ENCODE assay signal across 9 mouse cellular contexts in the genomic region with DNA sequence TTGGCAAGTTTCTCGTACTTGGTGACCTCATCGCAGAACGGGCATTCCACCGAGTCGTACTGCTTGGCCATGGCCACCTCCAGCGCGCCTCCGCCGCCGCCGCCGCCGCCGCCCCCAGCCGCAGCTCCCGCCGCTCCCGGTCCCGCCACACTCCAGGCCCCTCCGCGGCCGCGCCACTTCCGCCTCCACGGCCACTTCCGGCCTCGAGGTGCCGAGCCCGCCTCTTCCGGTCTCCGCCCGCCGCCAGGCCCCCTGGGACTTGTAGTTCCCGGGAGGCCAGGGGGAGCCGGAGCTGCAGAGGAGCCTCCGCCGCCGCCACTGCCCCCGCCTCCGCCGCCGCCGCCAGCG. TPM values are rescaled to one million over a fixed set of nuclear protein-coding genes. Genes with fewer than 3 reads are reported as not detected.
DNase-seq lines count a peak whose midpoint lies in the region; ATAC-seq and TF ChIP-seq lines count a peak whose summit lies in the region.
"Had no signal": no experiment of that assay in that cellular context is flagged by ENCODE, and none has a peak within 500 bp of the region (broad histone marks: within the 10 kb centered on the region; RNA-seq: fewer than 3 reads in every experiment).

No protein-coding gene starts in this region.

- peaks cover 2% of the 10 kb centered on the region; the same call in 1 of the 2 replicates for H3K27me3 ChIP-seq in erythroblast, embryonic 14.5 days (ENCODE audit: control insufficient read depth)
- no peaks in the 10 kb centered on the region for H3K27me3 ChIP-seq in heart, embryonic 12.5 days (replicated peaks)
- no peaks in the 10 kb centered on the region for H3K27me3 ChIP-seq in kidney, postnatal 0 days (ENCODE audit: insufficient read depth, low read length)
- H3K27me3 ChIP-seq in liver, embryonic 15.5 days: no peaks in the 10 kb centered on the region
- no peaks in the 10 kb centered on the region for H3K27me3 ChIP-seq in neural tube, embryonic 11.5 days (ENCODE audit: control insufficient read depth, insufficient read depth, low read length)
- H3K27me3 ChIP-seq in testis, adult 2 months (ENCODE audit: control insufficient read depth, insufficient read depth, low read length): no peaks in the 10 kb centered on the region

- under 1% methylated on average over 28 of the region's 44 CpGs for WGBS in heart, embryonic 12.5 days
- 0% methylated on average over 43 of the region's 44 CpGs for WGBS in kidney, postnatal 0 days
- WGBS in liver, embryonic 15.5 days (ENCODE audit: insufficient replicate concordance): under 1% methylated on average over 44 of the region's 44 CpGs
- WGBS in neural tube, embryonic 11.5 days: 0% methylated on average over 26 of the region's 44 CpGs

- H3K27ac ChIP-seq in heart, embryonic 12.5 days (ENCODE audit: poor library complexity, severe bottlenecking): peak overlapping the region; percentile 94
- H3K27ac ChIP-seq in kidney, postnatal 0 days: peak overlapping the region; percentile 98
- peak overlapping the region; percentile 94 for H3K27ac ChIP-seq in liver, embryonic 15.5 days (replicated peaks)
- H3K27ac ChIP-seq in neural tube, embryonic 11.5 days (ENCODE audit: low read depth, low read length): peak overlapping the region; percentile 98
- peak overlapping the region; percentile 92 for H3K27ac ChIP-seq in testis, adult 2 months (ENCODE audit: control insufficient read depth, insufficient read depth, low read depth, low read length)

- H3K9me3 ChIP-seq in erythroblast, embryonic 14.5 days (ENCODE audit: control insufficient read depth, low read length): no peaks in the 10 kb centered on the region
- H3K9me3 ChIP-seq in heart, embryonic 12.5 days (replicated peaks): no peaks in the 10 kb centered on the region
- H3K9me3 ChIP-seq in kidney, postnatal 0 days (replicated peaks; ENCODE audit: low read length): no peaks in the 10 kb centered on the region
- H3K9me3 ChIP-seq in liver, embryonic 15.5 days (replicated peaks): no peaks in the 10 kb centered on the region
- H3K9me3 ChIP-seq in neural tube, embryonic 11.5 days (ENCODE audit: control insufficient read depth, low read length): no peaks in the 10 kb centered on the region

- H3K4me3 ChIP-seq in erythroblast, embryonic 14.5 days (replicated peaks): peak overlapping the region; percentile 92
- peak overlapping the region; percentile 93 for H3K4me3 ChIP-seq in heart, embryonic 12.5 days
- peak overlapping the region; percentile 87 for H3K4me3 ChIP-seq in kidney, postnatal 0 days (replicated peaks; ENCODE audit: low read depth, low read length)
- peak overlapping the region; percentile 94 for H3K4me3 ChIP-seq in liver, embryonic 15.5 days (replicated peaks)
- H3K4me3 ChIP-seq in neural tube, embryonic 11.5 days (ENCODE audit: low read depth, low read length): peak overlapping the region; percentile 90
- peak overlapping the region; percentile 89 for H3K4me3 ChIP-seq in testis, adult 2 months (ENCODE audit: control insufficient read depth, low read depth, low read length)

- peak; percentile 64 for ATAC-seq in CD4-positive, CD25-positive, alpha-beta regulatory T cell, adult 4 months
- ATAC-seq in heart, embryonic 12.5 days (ENCODE audit: insufficient number of reproducible peaks, low FRiP score): peak; percentile 90
- peak; percentile 88 for ATAC-seq in kidney, postnatal 0 days (replicated peaks; ENCODE audit: low FRiP score, low read depth)
- peak; percentile 88 for ATAC-seq in liver, embryonic 15.5 days (ENCODE audit: insufficient read depth)
- ATAC-seq in neural tube, embryonic 11.5 days (ENCODE audit: insufficient read depth, low FRiP score, low TSS enrichment): peak; percentile 89

- H3K4me2 ChIP-seq in heart, embryonic 12.5 days: peak overlapping the region; percentile 80
- peak overlapping the region; percentile 81 for H3K4me2 ChIP-seq in kidney, postnatal 0 days (ENCODE audit: low read length)
- peak overlapping the region; percentile 94 for H3K4me2 ChIP-seq in liver, embryonic 15.5 days
- H3K4me2 ChIP-seq in neural tube, embryonic 11.5 days (ENCODE audit: low read depth): peak overlapping the region; percentile 78

- peak; percentile 62; the same call in 1 of the 2 replicates for TF ChIP-seq POLR2A in brain, embryonic 14.5 days (IDR thresholded peaks at IDR 0.05; ENCODE audit: borderline replicate concordance, extremely low read depth, insufficient read depth, insufficient read length, poor library complexity, severe bottlenecking)
- TF ChIP-seq POLR2A in testis, adult 2 months (IDR thresholded peaks at IDR 0.05; ENCODE audit: control insufficient read depth, low read depth, low read length): no peak; the same call in 1 of the 2 replicates

- peaks cover 45% of the 10 kb centered on the region for H3K4me1 ChIP-seq in erythroblast, embryonic 14.5 days (ENCODE audit: control insufficient read depth)
- H3K4me1 ChIP-seq in heart, embryonic 12.5 days (replicated peaks): peaks cover 35% of the 10 kb centered on the region
- peaks cover 4% of the 10 kb centered on the region for H3K4me1 ChIP-seq in kidney, postnatal 0 days (replicated peaks; ENCODE audit: insufficient read depth, low read length)
- H3K4me1 ChIP-seq in liver, embryonic 15.5 days (replicated peaks): peaks cover 54% of the 10 kb centered on the region
- H3K4me1 ChIP-seq in neural tube, embryonic 11.5 days (ENCODE audit: control insufficient read depth, insufficient read depth, low read length): peaks cover 12% of the 10 kb centered on the region
- H3K4me1 ChIP-seq in testis, adult 2 months (ENCODE audit: control insufficient read depth, insufficient read depth, low read length): peaks cover 19% of the 10 kb centered on the region

- peak; percentile 97 for DNase-seq in brain, embryonic 14.5 days (ENCODE audit: low read depth)
- peak; percentile 95 for DNase-seq in kidney, postnatal 0 days (ENCODE audit: low spot score)
- peak; percentile 96 for DNase-seq in neural tube, embryonic 11.5 days (ENCODE audit: low spot score)

- no peak for TF ChIP-seq CTCF in brain, embryonic 14.5 days (IDR thresholded peaks at IDR 0.05; ENCODE audit: borderline replicate concordance, extremely low read depth, insufficient read depth, insufficient read length)
- no peak for TF ChIP-seq CTCF in kidney, postnatal 0 days (IDR thresholded peaks at IDR 0.05; ENCODE audit: low read depth)
- TF ChIP-seq CTCF in testis, adult 2 months (IDR thresholded peaks at IDR 0.05; ENCODE audit: control insufficient read depth, insufficient read depth, insufficient replicate concordance, low read depth, low read length): no peak

- peak overlapping the region; percentile 77 for H3K9ac ChIP-seq in heart, embryonic 12.5 days
- peak overlapping the region; percentile 91 for H3K9ac ChIP-seq in kidney, postnatal 0 days (ENCODE audit: low read depth, low read length)
- peak overlapping the region; percentile 90 for H3K9ac ChIP-seq in liver, embryonic 15.5 days
- H3K9ac ChIP-seq in neural tube, embryonic 11.5 days (ENCODE audit: low read length): peak overlapping the region; percentile 91

- peaks cover 41% of the 10 kb centered on the region for H3K36me3 ChIP-seq in erythroblast, embryonic 14.5 days (ENCODE audit: control insufficient read depth)
- peaks cover 40% of the 10 kb centered on the region for H3K36me3 ChIP-seq in heart, embryonic 12.5 days
- peaks cover 23% of the 10 kb centered on the region for H3K36me3 ChIP-seq in kidney, postnatal 0 days (ENCODE audit: insufficient read depth, low read length)
- peaks cover 41% of the 10 kb centered on the region for H3K36me3 ChIP-seq in liver, embryonic 15.5 days (replicated peaks)
- H3K36me3 ChIP-seq in neural tube, embryonic 11.5 days (ENCODE audit: control insufficient read depth, insufficient read depth, low read length): peaks cover 14% of the 10 kb centered on the region
- H3K36me3 ChIP-seq in testis, adult 2 months (ENCODE audit: control insufficient read depth, insufficient read depth, low read length): peaks cover 10% of the 10 kb centered on the region

RNA-seq across cellular contexts. Expression of gene Cdk9, which starts 0.3 kb away (rescaled TPM):
- 10 to 100 TPM; 16.3 to 22.9 TPM for polyA plus RNA-seq in CD4-positive, CD25-positive, alpha-beta regulatory T cell, adult 4 months (2017; shearing (Covaris generic))
- polyA plus RNA-seq in brain, embryonic 14.5 days (2012; rRNA removed): 197 and 278 TPM in 2 replicates
- 6.1 and 10.2 TPM in 2 replicates for polyA plus RNA-seq in erythroblast, embryonic 14.5 days (2012)
- polyA plus RNA-seq in heart, embryonic 12.5 days (2016; fragmentation: Nextera tagmentation; extraction: Ambion mirVana): 67.5 and 73.3 TPM in 2 replicates
- polyA plus RNA-seq in kidney, postnatal 0 days (2015; fragmentation: Nextera tagmentation; extraction: Ambion mirVana): 87.4 and 90.6 TPM in 2 replicates
- 48.3 and 49.6 TPM in 2 replicates for polyA plus RNA-seq in liver, embryonic 15.5 days (2015; fragmentation: Nextera tagmentation; extraction: Ambion mirVana)
- 82.4 and 84.6 TPM in 2 replicates for polyA plus RNA-seq in neural tube, embryonic 11.5 days (2014; fragmentation: Nextera tagmentation; extraction: Ambion mirVana)
- polyA plus RNA-seq in testis, adult 2 months (2012; rRNA removed): 105 and 121 TPM in 2 replicates

RNA-seq across cellular contexts. Expression of gene Sh2d3c, which starts 8.3 kb away (rescaled TPM):
- polyA plus RNA-seq in CD4-positive, CD25-positive, alpha-beta regulatory T cell, adult 4 months (2017; shearing (Covaris generic)): 10 to 100 TPM; 54.0 to 90.6 TPM
- polyA plus RNA-seq in brain, embryonic 14.5 days (2012; rRNA removed): 47.8 and 60.6 TPM in 2 replicates
- 0.04 and 0.06 TPM in 2 replicates for polyA plus RNA-seq in erythroblast, embryonic 14.5 days (2012)
- 35.4 and 36.0 TPM in 2 replicates for polyA plus RNA-seq in heart, embryonic 12.5 days (2016; fragmentation: Nextera tagmentation; extraction: Ambion mirVana)
- 31.1 and 31.3 TPM in 2 replicates for polyA plus RNA-seq in kidney, postnatal 0 days (2015; fragmentation: Nextera tagmentation; extraction: Ambion mirVana)
- polyA plus RNA-seq in liver, embryonic 15.5 days (2015; fragmentation: Nextera tagmentation; extraction: Ambion mirVana): 7.0 and 8.3 TPM in 2 replicates
- polyA plus RNA-seq in neural tube, embryonic 11.5 days (2014; fragmentation: Nextera tagmentation; extraction: Ambion mirVana): 30.6 TPM in 2 replicates
- polyA plus RNA-seq in testis, adult 2 months (2012; rRNA removed): 1.9 and 2.3 TPM in 2 replicates

RNA-seq across cellular contexts. Expression of gene Fpgs, which starts 8.6 kb away (rescaled TPM):
- 10 to 100 TPM in 1 of 2 experiments, 1 to 10 TPM in 1; 9.4 to 12.5 TPM for polyA plus RNA-seq in CD4-positive, CD25-positive, alpha-beta regulatory T cell, adult 4 months (2017; shearing (Covaris generic))
- 33.7 and 45.7 TPM in 2 replicates for polyA plus RNA-seq in brain, embryonic 14.5 days (2012; rRNA removed)
- polyA plus RNA-seq in erythroblast, embryonic 14.5 days (2012): 1.0 and 1.2 TPM in 2 replicates
- 18.7 and 20.3 TPM in 2 replicates for polyA plus RNA-seq in heart, embryonic 12.5 days (2016; fragmentation: Nextera tagmentation; extraction: Ambion mirVana)
- polyA plus RNA-seq in kidney, postnatal 0 days (2015; fragmentation: Nextera tagmentation; extraction: Ambion mirVana): 36.1 and 36.2 TPM in 2 replicates
- 41.2 and 51.2 TPM in 2 replicates for polyA plus RNA-seq in liver, embryonic 15.5 days (2015; fragmentation: Nextera tagmentation; extraction: Ambion mirVana)
- 18.0 and 19.4 TPM in 2 replicates for polyA plus RNA-seq in neural tube, embryonic 11.5 days (2014; fragmentation: Nextera tagmentation; extraction: Ambion mirVana)
- 39.4 and 45.3 TPM in 2 replicates for polyA plus RNA-seq in testis, adult 2 months (2012; rRNA removed)

RNA-seq across cellular contexts. Expression of gene 6330409D20Rik, which starts 28.3 kb away (rescaled TPM):
- polyA plus RNA-seq in CD4-positive, CD25-positive, alpha-beta regulatory T cell, adult 4 months (2017; shearing (Covaris generic)): under 1 TPM in 1 of 2 experiments, not detected in 1; 0.58 TPM
- polyA plus RNA-seq in brain, embryonic 14.5 days (2012; rRNA removed): 4.4 and 4.8 TPM in 2 replicates
- not detected in 2 replicates for polyA plus RNA-seq in erythroblast, embryonic 14.5 days (2012)
- not detected in 2 replicates for polyA plus RNA-seq in heart, embryonic 12.5 days (2016; fragmentation: Nextera tagmentation; extraction: Ambion mirVana)
- polyA plus RNA-seq in kidney, postnatal 0 days (2015; fragmentation: Nextera tagmentation; extraction: Ambion mirVana): 0.11 TPM in 1 of 2 replicates, not detected in the other
- not detected in 2 replicates for polyA plus RNA-seq in liver, embryonic 15.5 days (2015; fragmentation: Nextera tagmentation; extraction: Ambion mirVana)
- 2.1 and 2.2 TPM in 2 replicates for polyA plus RNA-seq in neural tube, embryonic 11.5 days (2014; fragmentation: Nextera tagmentation; extraction: Ambion mirVana)
- polyA plus RNA-seq in testis, adult 2 months (2012; rRNA removed): 0.10 and 0.16 TPM in 2 replicates
- polyA plus RNA-seq: large intestine, adult 2 months had no signal

RNA-seq across cellular contexts. Expression of gene Tor2a, which starts 44.5 kb away (rescaled TPM):
- polyA plus RNA-seq in CD4-positive, CD25-positive, alpha-beta regulatory T cell, adult 4 months (2017; shearing (Covaris generic)): 10 to 100 TPM; 64.5 to 84.5 TPM
- 60.6 and 96.6 TPM in 2 replicates for polyA plus RNA-seq in brain, embryonic 14.5 days (2012; rRNA removed)
- 1.5 and 2.4 TPM in 2 replicates for polyA plus RNA-seq in erythroblast, embryonic 14.5 days (2012)
- 38.5 and 39.3 TPM in 2 replicates for polyA plus RNA-seq in heart, embryonic 12.5 days (2016; fragmentation: Nextera tagmentation; extraction: Ambion mirVana)
- 74.9 and 79.4 TPM in 2 replicates for polyA plus RNA-seq in kidney, postnatal 0 days (2015; fragmentation: Nextera tagmentation; extraction: Ambion mirVana)
- 24.7 and 27.7 TPM in 2 replicates for polyA plus RNA-seq in liver, embryonic 15.5 days (2015; fragmentation: Nextera tagmentation; extraction: Ambion mirVana)
- 59.7 and 63.1 TPM in 2 replicates for polyA plus RNA-seq in neural tube, embryonic 11.5 days (2014; fragmentation: Nextera tagmentation; extraction: Ambion mirVana)
- 17.9 and 18.3 TPM in 2 replicates for polyA plus RNA-seq in testis, adult 2 months (2012; rRNA removed)

Comparison
In these comparisons a context has a peak if more than half of its experiments do, and no peak if none do; other contexts are left out.
1. Peak in every context shown above with its lines: DNase-seq, ATAC-seq, H3K4me3 ChIP-seq and H3K27ac ChIP-seq.